Mouse (Mus musculus) liver, embryonic 14.5 days (tissue): Measurements from ENCODE around the gene Ncaph2. TPM values are rescaled to one million over a fixed set of nuclear protein-coding genes. Genes with fewer than 3 reads are reported as not detected.

Experiments
- ATAC-seq: fragments of 200-750 bp; cut with Nextera tagmentation; 2 replicates; pipeline ENCODE4 v1.8.0; 2017; ENCODE audit warnings: moderate number of reproducible peaks, mild to moderate bottlenecking, moderate library complexity; ENCODE audit not compliant: insufficient read depth
- DNase-seq, 3 experiments: peaks; one replicate each; pipeline ENCODE4 v3.0.0-alpha.2; 2012 to 2013; ENCODE audit warnings: low read depth in 3 of 3, low spot score in 3 of 3
- H3K27ac ChIP-seq: fragments of 300-500 bp; sonication (generic); 2 replicates; pipeline ENCODE4 v1.5.1; 2014; ENCODE audit warnings: moderate library complexity, mild to moderate bottlenecking, control low read depth, inconsistent platforms
- H3K27me3 ChIP-seq: fragments of 300-500 bp; sonication (generic); 2 replicates; pipeline ENCODE4 v1.6.1; 2014; ENCODE audit warnings: mild to moderate bottlenecking, low read length, moderate library complexity; ENCODE audit not compliant: control insufficient read depth, insufficient read depth
- H3K36me3 ChIP-seq: fragments of 300-500 bp; sonication (generic); replicated peaks from 2 replicates; pipeline ENCODE4 v1.6.1; 2014; ENCODE audit warnings: low read depth; ENCODE audit not compliant: control insufficient read depth, insufficient read depth
- H3K4me1 ChIP-seq, 2 experiments: fragments of 200-500 bp in 1 of 2; fragments of 300-500 bp in 1 of 2; sonication (generic) in 1 of 2; replicated peaks; 2 replicates each; pipeline ENCODE4 v1.6.1; 2012 to 2014; ENCODE audit warnings: antibody characterized with exemption in 1 of 2, inconsistent platforms in 1 of 2, low read length in 1 of 2; ENCODE audit not compliant: control insufficient read depth in 2 of 2, insufficient read depth in 2 of 2
- H3K4me2 ChIP-seq: fragments of 300-500 bp; sonication (generic); 2 replicates; pipeline ENCODE4 v1.6.1; 2014; ENCODE audit warnings: low read depth, mild to moderate bottlenecking, control low read depth, moderate library complexity
- H3K4me3 ChIP-seq, 2 experiments: fragments of 200-500 bp in 1 of 2; fragments of 300-500 bp in 1 of 2; sonication (generic) in 1 of 2; 2 replicates each; pipeline ENCODE4 v1.5.1; 2012 to 2014; ENCODE audit warnings: low read depth in 2 of 2, low read length in 2 of 2, mild to moderate bottlenecking in 2 of 2, control low read depth in 1 of 2, inconsistent platforms in 1 of 2, moderate library complexity in 1 of 2; ENCODE audit not compliant: insufficient read depth in 1 of 2
- H3K9ac ChIP-seq: fragments of 300-500 bp; sonication (generic); replicated peaks from 2 replicates; pipeline ENCODE4 v1.6.1; 2014; ENCODE audit warnings: mild to moderate bottlenecking, control low read depth, moderate library complexity
- H3K9me3 ChIP-seq: fragments of 300-500 bp; sonication (generic); 2 replicates; pipeline ENCODE4 v1.6.1; 2016; ENCODE audit warnings: low read length, mixed read lengths; ENCODE audit not compliant: control insufficient read depth
- CTCF ChIP-seq: IDR thresholded peaks from 2 replicates; pipeline ENCODE4 v1.5.1; 2016; ENCODE audit warnings: antibody characterized with exemption, low read depth, control low read depth
- EP300 ChIP-seq: IDR thresholded peaks from 2 replicates; pipeline ENCODE4 v1.6.1; 2016; ENCODE audit warnings: antibody characterized with exemption, low read depth
- WGBS: fragments of 180-500 bp; shearing (Covaris S2); extraction: QIAGEN DNeasy Blood & Tissue Kit; methylation state at CpG from one replicate; pipeline ENCODE4 v1.1.7; 2014; ENCODE audit not compliant: insufficient replicate concordance; 5-methylcytosine and 5-hydroxymethylcytosine counted together
- polyA plus RNA-seq, 2 experiments: library from polyadenylated mRNA; depleted of rRNA in 1 of 2; stranded (reverse) in 1 of 2; unstranded in 1 of 2; fragments of >200 nt; fragmentation: Nextera tagmentation in 1 of 2; extraction: Ambion mirVana in 1 of 2; gene quantifications; 2 replicates each; pipeline versions ENCODE4 v1.2.1 to v1.2.3; 2012 to 2014

The Ncaph2 gene
- polyA plus RNA-seq, 2 experiments, result 77.0 to 104 TPM

DNA sequence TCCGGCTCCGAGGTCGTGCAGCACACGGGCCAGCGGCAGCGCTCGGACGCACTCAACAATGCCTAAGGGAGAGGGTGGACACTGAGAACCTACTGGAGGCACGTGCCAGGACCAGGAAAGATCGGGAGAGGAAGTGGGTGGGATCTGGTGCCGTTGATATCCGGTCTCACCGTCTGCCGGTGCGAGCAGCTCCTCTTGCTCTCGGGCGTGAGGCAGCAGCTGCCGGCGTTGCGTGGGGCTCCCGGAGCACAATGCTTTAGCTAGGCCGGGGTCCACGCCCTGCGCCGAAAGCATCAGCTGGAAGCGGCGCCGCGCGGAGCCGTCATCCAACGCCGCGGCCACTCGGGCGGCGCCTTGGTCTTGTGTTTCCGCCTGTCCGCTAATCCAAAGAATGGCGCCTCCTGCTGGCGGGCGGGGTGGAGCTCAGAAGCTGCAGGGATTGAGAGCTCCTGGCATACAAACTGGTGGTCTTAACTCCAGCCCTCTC is 18.3 kb downstream of the Ncaph2 start, which contains the start of gene Sco2:
Sco2 (minus strand) TSS at position 85 of the 487 bp plus-strand sequence.
- peak within 1 kb of the TSS; percentile 35 for H3K27ac ChIP-seq
- peaks cover 23% of the 10 kb centered on the region for H3K27me3 ChIP-seq
- H3K4me3 ChIP-seq, result peak within 1 kb of the TSS; percentile 69 to 82
- H3K36me3 ChIP-seq, result peaks cover 38% of the 10 kb centered on the region
- TF ChIP-seq EP300 (no peak), CTCF (peak; percentile 92)
- peaks cover 0 to 4% of the 10 kb centered on the region in 2 experiments; a peak in 1 of 4 replicates for H3K4me1 ChIP-seq
- no peaks in the 10 kb centered on the region for H3K9me3 ChIP-seq
- peak within 1 kb of the TSS; percentile 85 for H3K9ac ChIP-seq
- 1% methylated on average over 42 of the region's 42 CpGs for WGBS
- peak within 1 kb of the TSS; percentile 75 for H3K4me2 ChIP-seq
- peak; percentile 73 for ATAC-seq
- DNase-seq, result peak; percentile 72 to 81 (median 74)

DNA sequence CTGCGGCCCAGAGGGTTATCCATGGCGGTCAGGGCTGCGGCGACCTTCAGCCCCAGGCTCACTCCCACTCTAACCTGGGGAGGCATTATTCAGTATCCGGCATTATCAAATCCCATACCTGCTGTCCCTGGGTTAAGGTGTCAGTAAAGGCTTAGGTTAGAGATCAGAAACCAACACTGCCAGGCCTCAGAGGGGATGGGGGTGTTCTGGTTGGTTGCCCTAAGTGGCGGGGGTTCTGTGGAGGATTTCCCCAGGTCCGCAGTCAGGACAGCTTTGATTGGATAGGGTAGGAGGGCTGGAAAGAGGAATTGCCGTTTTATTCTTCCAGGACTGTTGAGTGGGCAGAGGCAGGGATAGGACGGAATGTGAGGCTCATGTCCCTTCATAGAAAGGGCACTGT is 18.8 kb downstream of the Ncaph2 start:
- TF ChIP-seq CTCF (no peak), EP300 (no peak)
- H3K4me2 ChIP-seq, result peak overlapping the region; percentile 75
- peaks cover 0 to 4% of the 10 kb centered on the region in 2 experiments; a peak in 1 of 4 replicates for H3K4me1 ChIP-seq
- ATAC-seq (no peak), DNase-seq (no peak)
- H3K27me3 ChIP-seq, result peaks cover 28% of the 10 kb centered on the region
- no peaks in the 10 kb centered on the region for H3K9me3 ChIP-seq
- peaks cover 33% of the 10 kb centered on the region for H3K36me3 ChIP-seq
- H3K4me3 ChIP-seq, result peak overlapping the region; percentile 69 to 82
- no peak overlapping the region for H3K27ac ChIP-seq
- 52% methylated on average over 9 of the region's 9 CpGs for WGBS
- peak overlapping the region; percentile 85 for H3K9ac ChIP-seq

DNA sequence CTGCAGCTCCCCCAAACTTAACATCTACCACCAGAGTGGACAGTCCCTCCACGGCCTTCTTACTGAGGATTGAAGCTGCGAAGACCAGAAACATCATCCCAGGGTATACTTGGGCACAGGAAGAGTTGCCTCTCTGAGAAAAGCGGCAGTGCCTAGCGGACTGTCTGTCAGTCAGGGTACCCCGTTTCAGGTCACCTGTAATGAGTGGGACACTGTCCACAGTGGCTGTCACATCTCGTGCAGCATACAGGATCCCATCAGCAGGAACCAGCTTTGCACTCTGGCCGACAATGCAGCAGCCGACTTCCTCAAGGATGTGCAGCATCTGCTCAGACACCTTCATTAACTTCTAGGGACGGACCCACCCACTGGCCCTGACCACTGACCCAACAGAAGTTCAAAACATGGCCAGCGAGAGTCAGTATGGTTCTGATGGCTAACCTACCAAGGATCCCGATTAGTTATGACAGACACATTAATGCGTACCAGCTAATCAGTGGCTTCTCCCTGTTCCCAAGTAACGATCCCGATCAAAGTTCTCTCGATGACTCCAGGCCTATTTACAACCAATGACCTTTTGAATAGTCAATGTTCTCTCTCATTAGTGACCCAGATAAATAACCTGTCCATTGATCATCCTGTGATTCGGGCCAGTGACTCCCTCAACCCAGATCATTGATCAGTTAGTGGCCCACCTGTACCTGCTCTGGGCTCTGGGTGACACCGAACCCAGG is 19.4 kb downstream of the Ncaph2 start:
- DNase-seq, result no peak
- H3K9me3 ChIP-seq, result no peaks in the 10 kb centered on the region
- WGBS, result 82% methylated on average over 17 of the region's 17 CpGs
- H3K27ac ChIP-seq, result no peak overlapping the region
- H3K4me3 ChIP-seq, result no peak overlapping the region
- TF ChIP-seq CTCF (no peak), EP300 (no peak)
- ATAC-seq, result no peak
- H3K9ac ChIP-seq, result no peak overlapping the region
- peak overlapping the region; percentile 75; the same call in 1 of the 2 replicates for H3K4me2 ChIP-seq
- peaks cover 26% of the 10 kb centered on the region for H3K36me3 ChIP-seq
- peaks cover 31% of the 10 kb centered on the region for H3K27me3 ChIP-seq
- H3K4me1 ChIP-seq, result peaks cover 0 to 4% of the 10 kb centered on the region in 2 experiments; a peak in 1 of 4 replicates

DNA sequence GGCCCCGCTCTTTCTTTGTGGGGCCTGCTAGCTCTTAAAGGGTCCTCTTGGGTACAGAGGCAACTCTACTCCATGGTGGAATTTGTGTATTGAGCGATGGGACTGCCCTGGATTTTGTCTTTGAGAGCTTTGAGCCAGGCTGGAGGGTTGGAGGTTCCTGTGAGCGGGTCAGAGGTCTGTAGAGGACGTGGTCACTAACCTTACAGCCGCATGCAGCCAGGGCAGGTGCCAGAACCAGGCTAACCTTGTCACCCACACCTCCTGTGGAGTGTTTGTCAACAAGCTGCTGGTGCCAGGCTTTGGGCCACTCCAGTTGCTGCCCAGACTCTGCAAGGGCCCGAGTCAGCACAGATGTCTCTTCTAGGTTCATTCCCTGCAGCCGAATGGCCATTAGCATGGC is 20.5 kb downstream of the Ncaph2 start:
- TF ChIP-seq EP300, result no peak
- TF ChIP-seq CTCF, result no peak
- no peak overlapping the region for H3K4me2 ChIP-seq
- H3K27me3 ChIP-seq, result peaks cover 31% of the 10 kb centered on the region
- no peak overlapping the region for H3K9ac ChIP-seq
- H3K36me3 ChIP-seq, result peaks cover 16% of the 10 kb centered on the region
- H3K27ac ChIP-seq, result no peak overlapping the region
- ATAC-seq (no peak), DNase-seq (no peak)
- WGBS, result 71% methylated on average over 7 of the region's 7 CpGs
- no peak overlapping the region for H3K4me3 ChIP-seq
- H3K4me1 ChIP-seq, result peaks cover 0 to 4% of the 10 kb centered on the region in 2 experiments; a peak in 1 of 4 replicates
- no peaks in the 10 kb centered on the region for H3K9me3 ChIP-seq

DNA sequence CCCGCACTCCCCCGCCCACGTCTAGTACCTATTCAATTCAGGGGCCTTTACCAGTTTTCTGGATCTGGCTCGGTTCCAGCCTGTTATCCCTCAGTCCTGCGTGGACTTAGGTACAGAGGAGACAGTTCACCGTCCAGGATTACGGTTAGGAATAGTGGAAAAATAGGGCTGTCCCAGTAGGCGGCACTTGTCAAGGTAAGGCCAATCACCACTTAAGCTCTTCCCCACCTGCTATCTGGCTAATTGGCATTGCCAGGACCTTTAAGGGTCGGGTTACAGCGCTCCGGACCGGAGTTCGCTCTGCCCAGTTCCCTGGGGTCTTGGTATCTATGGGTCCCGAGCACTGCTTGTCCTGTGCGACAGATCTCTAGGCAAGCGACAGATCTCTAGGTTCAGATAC is 21.4 kb downstream of the Ncaph2 start, which contains the start of gene Tymp:
Tymp (minus strand) TSS at position 83 of the 400 bp plus-strand sequence.
- WGBS, result 41% methylated on average over 16 of the region's 16 CpGs
- DNase-seq (no peak), ATAC-seq (no peak)
- Histone ChIP-seq H3K9me3 (no peaks in the 10 kb centered on the region), H3K9ac (no peak within 1 kb of the TSS), H3K4me2 (no peak within 1 kb of the TSS; the same call in 1 of the 2 replicates), H3K27me3 (peaks cover 31% of the 10 kb centered on the region), H3K4me3 (no peak within 1 kb of the TSS), H3K27ac (no peak within 1 kb of the TSS), H3K36me3 (peaks cover 6% of the 10 kb centered on the region), H3K4me1 (peaks cover 0 to 4% of the 10 kb centered on the region in 2 experiments; a peak in 1 of 4 replicates)
- TF ChIP-seq CTCF (no peak), EP300 (no peak)
